Mouse (Mus musculus): ENCODE measurements around the gene Tmem219. TPM values are rescaled to one million over a fixed set of nuclear protein-coding genes. Genes with fewer than 3 reads are reported as not detected.
"Not testable (repeated sequence)": the region's sequence is repeated elsewhere in the genome, so short reads cannot be mapped to it uniquely, and the experiment has no call there.

Tmem219 gene
- polyA plus RNA-seq, 1 experiment = 76.2 TPM

DNA sequence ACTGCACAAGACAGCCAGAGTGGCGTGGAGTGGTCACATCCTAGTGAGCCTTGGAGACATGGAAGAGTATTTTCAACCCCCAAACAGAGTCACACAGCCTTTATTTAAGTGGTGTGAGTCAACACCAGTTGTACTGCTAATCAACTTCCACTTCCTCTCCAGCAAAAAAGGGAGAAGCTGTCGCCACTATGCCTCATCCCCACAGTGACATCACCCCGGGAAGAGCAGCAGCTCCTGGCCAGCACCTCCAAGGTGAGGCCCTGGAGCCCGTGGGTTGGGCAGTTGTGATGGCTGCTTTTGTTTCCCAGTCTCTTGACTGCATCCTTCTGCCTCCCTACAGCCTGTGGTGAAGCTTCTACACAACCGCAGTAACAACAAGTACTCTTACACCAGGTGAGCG is 18.5 kb upstream of the Tmem219 start:
- no peak for TF ChIP-seq CTCF (IDR thresholded peaks at IDR 0.05; ENCODE audit: control insufficient read depth, insufficient read depth, low read length)
- TF ChIP-seq POLR2A (IDR thresholded peaks at IDR 0.05; ENCODE audit: borderline replicate concordance, control insufficient read depth, low read depth, low read length) = no peak
- peaks cover 1% of the 10 kb centered on the region; the same call in 1 of the 2 replicates for H3K4me1 ChIP-seq (ENCODE audit: control insufficient read depth, insufficient read depth, low read length)
- H3K27ac ChIP-seq (ENCODE audit: control insufficient read depth, insufficient read depth, low read depth, low read length, poor library complexity) = no peak overlapping the region
- H3K4me3 ChIP-seq (replicated peaks; ENCODE audit: control insufficient read depth, low read depth, low read length) = no peak overlapping the region
- 65% methylated on average over 6 of the region's 6 CpGs for WGBS

- no peak for TF ChIP-seq POLR2A (IDR thresholded peaks at IDR 0.05; ENCODE audit: borderline replicate concordance, control insufficient read depth, low read depth, low read length)
- TF ChIP-seq CTCF (IDR thresholded peaks at IDR 0.05; ENCODE audit: control insufficient read depth, insufficient read depth, low read length) = no peak
- H3K27ac ChIP-seq (ENCODE audit: control insufficient read depth, insufficient read depth, low read depth, low read length, poor library complexity) = no peak overlapping the region
- peaks cover 1% of the 10 kb centered on the region; the same call in 1 of the 2 replicates for H3K4me1 ChIP-seq (ENCODE audit: control insufficient read depth, insufficient read depth, low read length)
- no peak overlapping the region for H3K4me3 ChIP-seq (replicated peaks; ENCODE audit: control insufficient read depth, low read depth, low read length)
- WGBS = 85% methylated on average over 2 of the region's 2 CpGs
Observed at GRCm38 (mm10) chr7:126932652-126933051, 9.9 kb upstream of the Tmem219 start.

- TF ChIP-seq POLR2A (IDR thresholded peaks at IDR 0.05; ENCODE audit: borderline replicate concordance, control insufficient read depth, low read depth, low read length) (no peak), CTCF (IDR thresholded peaks at IDR 0.05; ENCODE audit: control insufficient read depth, insufficient read depth, low read length) (no peak)
- H3K4me3 ChIP-seq (replicated peaks; ENCODE audit: control insufficient read depth, low read depth, low read length) = peak overlapping the region; percentile 95
- H3K4me1 ChIP-seq (ENCODE audit: control insufficient read depth, insufficient read depth, low read length) = peaks cover 3% of the 10 kb centered on the region
- peak overlapping the region; percentile 50; the same call in 1 of the 2 replicates for H3K27ac ChIP-seq (ENCODE audit: control insufficient read depth, insufficient read depth, low read depth, low read length, poor library complexity)
- 1% methylated on average over 27 of the region's 27 CpGs for WGBS
Observed at GRCm38 (mm10) chr7:126929046-126929445, 6.3 kb upstream of the Tmem219 start.

DNA sequence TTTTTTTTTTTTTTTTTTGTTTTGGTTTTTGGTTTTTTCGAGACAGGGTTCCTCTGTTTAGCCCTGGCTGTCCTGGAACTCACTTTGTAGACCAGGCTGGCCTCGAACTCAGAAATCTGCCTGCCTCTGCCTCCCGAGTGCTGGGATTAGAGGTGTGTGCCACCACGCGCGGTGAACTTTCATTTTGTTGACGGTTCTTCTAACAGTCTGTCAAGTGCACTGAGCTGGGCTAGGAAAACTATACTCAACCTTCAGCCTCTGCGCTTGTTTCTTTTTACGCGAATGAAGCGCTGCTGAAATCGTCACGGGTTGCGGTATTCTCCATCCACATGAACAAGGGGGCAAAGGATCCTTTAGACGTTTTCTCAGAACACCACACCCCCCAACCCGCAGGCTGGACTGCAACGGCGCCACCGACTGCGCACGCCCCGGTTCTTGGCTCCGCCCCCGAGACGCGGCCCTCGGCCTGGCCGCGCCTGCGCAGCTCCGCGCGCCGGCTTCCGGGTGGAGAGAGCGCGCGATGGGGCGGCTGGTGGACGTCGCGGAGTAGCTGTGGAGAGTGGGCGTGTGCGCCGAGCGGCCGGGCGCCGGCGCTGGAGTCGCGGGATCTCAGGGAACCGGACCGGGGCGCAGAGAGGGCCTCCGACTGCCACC is 5.8 kb upstream of the Tmem219 start, which contains the start of gene Kctd13:
Gene Kctd13 (plus strand): TSS at position 496 of the 654 bp plus-strand sequence.
- WGBS = under 1% methylated on average over 56 of the region's 56 CpGs
- TF ChIP-seq POLR2A (IDR thresholded peaks at IDR 0.05; ENCODE audit: borderline replicate concordance, control insufficient read depth, low read depth, low read length) (peak; percentile 67; the same call in 1 of the 2 replicates), CTCF (IDR thresholded peaks at IDR 0.05; ENCODE audit: control insufficient read depth, insufficient read depth, low read length) (no peak)
- Histone ChIP-seq H3K27ac (ENCODE audit: control insufficient read depth, insufficient read depth, low read depth, low read length, poor library complexity) (peak within 1 kb of the TSS; percentile 50), H3K4me3 (replicated peaks; ENCODE audit: control insufficient read depth, low read depth, low read length) (peak within 1 kb of the TSS; percentile 95), H3K4me1 (ENCODE audit: control insufficient read depth, insufficient read depth, low read length) (peaks cover 3% of the 10 kb centered on the region)

GRCm38 (mm10) chr7:126926299-126926698 is 3.6 kb upstream of the Tmem219 start:
- H3K4me3 ChIP-seq (replicated peaks; ENCODE audit: control insufficient read depth, low read depth, low read length) = no peak overlapping the region
- peaks cover 3% of the 10 kb centered on the region for H3K4me1 ChIP-seq (ENCODE audit: control insufficient read depth, insufficient read depth, low read length)
- no peak for TF ChIP-seq CTCF (IDR thresholded peaks at IDR 0.05; ENCODE audit: control insufficient read depth, insufficient read depth, low read length)
- TF ChIP-seq POLR2A (IDR thresholded peaks at IDR 0.05; ENCODE audit: borderline replicate concordance, control insufficient read depth, low read depth, low read length) = no peak
- WGBS = 27% methylated on average over 3 of the region's 3 CpGs
- H3K27ac ChIP-seq (ENCODE audit: control insufficient read depth, insufficient read depth, low read depth, low read length, poor library complexity) = no peak overlapping the region

DNA sequence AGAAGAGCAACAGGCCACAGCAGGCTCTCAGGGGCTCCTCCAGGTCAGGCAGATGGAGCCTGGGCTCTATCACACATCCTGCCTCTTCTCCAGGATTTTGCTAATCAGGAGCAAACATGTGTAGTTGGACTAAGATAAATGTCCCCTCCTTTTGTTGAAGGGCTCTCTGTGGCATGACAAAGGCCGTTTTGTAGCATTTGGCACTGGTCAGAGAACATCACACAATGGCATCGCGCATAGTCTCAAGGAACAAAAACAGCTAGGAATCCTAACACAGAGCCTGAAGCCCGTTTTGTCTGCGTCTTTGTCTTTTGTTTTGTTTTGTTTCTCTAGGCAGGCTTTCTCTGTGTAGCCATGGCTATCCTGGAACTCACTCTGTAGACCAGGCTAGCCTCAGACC is 1.3 kb upstream of the Tmem219 start:
- 60% methylated on average over 5 of the region's 5 CpGs for WGBS
- H3K27ac ChIP-seq (ENCODE audit: control insufficient read depth, insufficient read depth, low read depth, low read length, poor library complexity) = no peak overlapping the region
- TF ChIP-seq POLR2A (IDR thresholded peaks at IDR 0.05; ENCODE audit: borderline replicate concordance, control insufficient read depth, low read depth, low read length) = no peak
- TF ChIP-seq CTCF (IDR thresholded peaks at IDR 0.05; ENCODE audit: control insufficient read depth, insufficient read depth, low read length) = no peak
- H3K4me1 ChIP-seq (ENCODE audit: control insufficient read depth, insufficient read depth, low read length) = peaks cover 1% of the 10 kb centered on the region; the same call in 1 of the 2 replicates
- H3K4me3 ChIP-seq (replicated peaks; ENCODE audit: control insufficient read depth, low read depth, low read length) = no peak overlapping the region

DNA sequence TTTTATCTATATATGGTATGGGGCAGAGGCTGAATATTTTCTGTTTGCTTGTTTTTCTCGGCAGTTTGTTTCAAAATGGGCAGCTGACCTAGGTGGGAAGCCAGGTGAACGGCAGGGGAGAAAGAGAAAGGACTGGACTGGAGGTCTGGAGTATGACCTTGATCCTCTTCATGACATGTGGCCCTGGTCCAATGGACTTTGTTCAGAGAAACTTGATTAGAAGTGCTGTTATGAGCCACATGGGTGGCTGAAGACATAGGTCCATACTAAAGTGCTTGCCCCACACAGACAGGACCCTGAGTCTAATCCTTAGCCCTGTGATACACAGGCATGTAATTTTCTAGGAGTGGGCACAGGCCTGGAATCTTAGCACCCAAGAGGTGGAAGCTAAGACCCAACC is 1.2 kb downstream of the Tmem219 start:
- Histone ChIP-seq H3K4me1 (ENCODE audit: control insufficient read depth, insufficient read depth, low read length) (no peaks in the 10 kb centered on the region), H3K4me3 (replicated peaks; ENCODE audit: control insufficient read depth, low read depth, low read length) (no peak overlapping the region), H3K27ac (ENCODE audit: control insufficient read depth, insufficient read depth, low read depth, low read length, poor library complexity) (no peak overlapping the region)
- WGBS = 72% methylated on average over 2 of the region's 2 CpGs
- TF ChIP-seq CTCF (IDR thresholded peaks at IDR 0.05; ENCODE audit: control insufficient read depth, insufficient read depth, low read length) (no peak), POLR2A (IDR thresholded peaks at IDR 0.05; ENCODE audit: borderline replicate concordance, control insufficient read depth, low read depth, low read length) (no peak)

DNA sequence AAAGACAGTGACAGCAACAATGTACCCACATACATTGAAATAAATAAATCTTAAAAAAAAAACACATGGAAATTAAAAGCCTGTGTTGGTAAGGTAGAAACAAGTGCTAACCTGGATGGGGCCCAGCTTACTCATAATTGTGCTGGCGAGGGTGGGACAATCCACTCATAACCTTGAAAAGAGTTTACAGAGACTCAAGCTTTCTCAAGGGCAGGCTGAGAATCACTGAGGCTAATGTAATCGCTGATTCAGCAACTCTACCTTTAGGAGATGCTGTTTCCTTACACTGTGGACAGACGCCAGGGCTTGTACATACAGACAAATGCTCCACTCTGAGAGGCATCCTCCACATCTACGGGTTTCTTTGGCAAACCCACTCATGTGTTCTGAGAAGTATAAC is 2.7 kb downstream of the Tmem219 start:
- WGBS = 81% methylated on average over 4 of the region's 4 CpGs
- Histone ChIP-seq H3K27ac (ENCODE audit: control insufficient read depth, insufficient read depth, low read depth, low read length, poor library complexity) (no peak overlapping the region), H3K4me1 (ENCODE audit: control insufficient read depth, insufficient read depth, low read length) (peaks cover 2% of the 10 kb centered on the region), H3K4me3 (replicated peaks; ENCODE audit: control insufficient read depth, low read depth, low read length) (no peak overlapping the region)
- TF ChIP-seq POLR2A (IDR thresholded peaks at IDR 0.05; ENCODE audit: borderline replicate concordance, control insufficient read depth, low read depth, low read length) = no peak
- TF ChIP-seq CTCF (IDR thresholded peaks at IDR 0.05; ENCODE audit: control insufficient read depth, insufficient read depth, low read length) = no peak

GRCm38 (mm10) chr7:126918356-126918755 is 4.4 kb downstream of the Tmem219 start:
- WGBS = 51% methylated on average over 4 of the region's 4 CpGs
- H3K27ac ChIP-seq (ENCODE audit: control insufficient read depth, insufficient read depth, low read depth, low read length, poor library complexity); H3K4me1 ChIP-seq (ENCODE audit: control insufficient read depth, insufficient read depth, low read length); H3K4me3 ChIP-seq (replicated peaks; ENCODE audit: control insufficient read depth, low read depth, low read length): not testable (repeated sequence)

Measured in bone marrow, adult 2 months (tissue).